Mouse (Mus musculus) testis, postnatal 10 days (tissue): Measurements from ENCODE around the gene Elf2.
"Not testable (repeated sequence)": the region's sequence is repeated elsewhere in the genome, so short reads cannot be mapped to it uniquely, and the experiment has no call there.

Experiments
- DNase-seq: peaks from one replicate; pipeline ENCODE4 v3.0.0; 2021; ENCODE audit warnings: low spot score

Elf2 gene

GRCm38 (mm10) chr3:51330086-51330485 is 10.4 kb downstream of the Elf2 start:
- no peak for DNase-seq

- no peak for DNase-seq
These were observed 11.9 kb downstream of the Elf2 start for GRCm38 (mm10) chr3:51328546-51328945.

- peak; percentile 61 for DNase-seq
These were observed 12.6 kb downstream of the Elf2 start for GRCm38 (mm10) chr3:51327817-51328216.

- no peak for DNase-seq
These were observed 13.1 kb downstream of the Elf2 start for GRCm38 (mm10) chr3:51327429-51327797.

- no peak for DNase-seq
These were observed 13.6 kb downstream of the Elf2 start for GRCm38 (mm10) chr3:51326664-51327428.

GRCm38 (mm10) chr3:51325475-51325874 is 15.0 kb downstream of the Elf2 start:
- no peak for DNase-seq

- no peak for DNase-seq
These were observed 17.5 kb downstream of the Elf2 start for GRCm38 (mm10) chr3:51323006-51323405.

- no peak for DNase-seq
These were observed 18.1 kb downstream of the Elf2 start for GRCm38 (mm10) chr3:51322326-51322725.

GRCm38 (mm10) chr3:51321141-51321540 is 19.3 kb downstream of the Elf2 start:
- DNase-seq, result no peak

GRCm38 (mm10) chr3:51318053-51318452 is 22.4 kb downstream of the Elf2 start:
- DNase-seq, result not testable (repeated sequence)

- DNase-seq, result no peak
These were observed 23.6 kb downstream of the Elf2 start for GRCm38 (mm10) chr3:51316876-51317275.

- no peak for DNase-seq
These were observed 28.8 kb downstream of the Elf2 start for GRCm38 (mm10) chr3:51311638-51312037.

- no peak for DNase-seq
These were observed 30.4 kb downstream of the Elf2 start for GRCm38 (mm10) chr3:51310098-51310497.

- DNase-seq, result no peak
These were observed 33.8 kb downstream of the Elf2 start for GRCm38 (mm10) chr3:51306621-51307020.

- no peak for DNase-seq
These were observed 34.5 kb downstream of the Elf2 start for GRCm38 (mm10) chr3:51305961-51306360.

GRCm38 (mm10) chr3:51302971-51303476 is 37.4 kb downstream of the Elf2 start:
- DNase-seq, result peak; percentile 25

- peak; percentile 13 for DNase-seq
These were observed 38.9 kb downstream of the Elf2 start for GRCm38 (mm10) chr3:51301583-51301982.

- no peak for DNase-seq
These were observed 43.7 kb downstream of the Elf2 start for GRCm38 (mm10) chr3:51296790-51297189.

- peak; percentile 23 for DNase-seq
These were observed 45.2 kb downstream of the Elf2 start for GRCm38 (mm10) chr3:51295225-51295624.

GRCm38 (mm10) chr3:51294251-51294650 is 46.2 kb downstream of the Elf2 start:
- DNase-seq, result peak; percentile 11

GRCm38 (mm10) chr3:51288880-51289821 is 51.3 kb downstream of the Elf2 start:
- peak; percentile 89 for DNase-seq

GRCm38 (mm10) chr3:51284375-51284774 is 56.1 kb downstream of the Elf2 start:
- no peak for DNase-seq

- DNase-seq, result no peak
These were observed 58.7 kb downstream of the Elf2 start for GRCm38 (mm10) chr3:51281727-51282126.
